Mouse (Mus musculus) right cerebral cortex, postnatal 25 days (tissue): ENCODE measurements around the gene Prdx1.

Source experiments
- DNase-seq: peaks from one replicate; pipeline ENCODE4 v3.0.0; 2022

Gene Prdx1

GRCm38 (mm10) chr4:116732355-116732754 is 47.0 kb downstream of the Prdx1 start:
- DNase-seq: no peak

- DNase-seq: no peak
Observed at GRCm38 (mm10) chr4:116734996-116735395, 49.7 kb downstream of the Prdx1 start.

- DNase-seq: no peak
Observed at GRCm38 (mm10) chr4:116738972-116739751, 53.8 kb downstream of the Prdx1 start.

GRCm38 (mm10) chr4:116749750-116750149 is 64.4 kb downstream of the Prdx1 start:
- no peak for DNase-seq
